Mouse (Mus musculus) stomach, embryonic 16.5 days (tissue): ENCODE data around the gene Pdcd5. TPM values are rescaled to one million over a fixed set of nuclear protein-coding genes. Genes with fewer than 3 reads are reported as not detected.

Experiments
- ATAC-seq: fragments of 200-750 bp; cut with Nextera tagmentation; 2 replicates; pipeline ENCODE4 v1.8.0; 2017; ENCODE audit warnings: moderate number of reproducible peaks, moderate TSS enrichment; ENCODE audit not compliant: insufficient read depth, low FRiP score
- H3K27ac ChIP-seq: fragments of 300-500 bp; sonication (generic); 2 replicates; pipeline ENCODE4 v1.5.1; 2014; ENCODE audit warnings: low read length
- H3K27me3 ChIP-seq: fragments of 300-500 bp; sonication (generic); 2 replicates; pipeline ENCODE4 v1.6.1; 2014; ENCODE audit warnings: low read length, control low read depth, mixed read lengths; ENCODE audit not compliant: control insufficient read depth, insufficient read depth
- H3K36me3 ChIP-seq: fragments of 300-500 bp; sonication (generic); 2 replicates; pipeline ENCODE4 v1.6.1; 2014; ENCODE audit warnings: low read length; ENCODE audit not compliant: control insufficient read depth, insufficient read depth
- H3K4me1 ChIP-seq: fragments of 300-500 bp; sonication (generic); 2 replicates; pipeline ENCODE4 v1.6.1; 2014; ENCODE audit warnings: low read length, control low read depth, mixed read lengths; ENCODE audit not compliant: control insufficient read depth, insufficient read depth
- H3K4me2 ChIP-seq: fragments of 300-500 bp; sonication (generic); 2 replicates; pipeline ENCODE4 v1.6.1; 2014; ENCODE audit warnings: low read depth, low read length, mixed read lengths
- H3K4me3 ChIP-seq: fragments of 300-500 bp; sonication (generic); replicated peaks from 2 replicates; pipeline ENCODE4 v1.5.1; 2014; ENCODE audit warnings: mild to moderate bottlenecking, low read length
- H3K9ac ChIP-seq: fragments of 300-500 bp; sonication (generic); 2 replicates; pipeline ENCODE4 v1.6.1; 2014; ENCODE audit warnings: low read length
- H3K9me3 ChIP-seq: fragments of 300-500 bp; sonication (generic); replicated peaks from 2 replicates; pipeline ENCODE4 v1.6.1; 2016; ENCODE audit warnings: low read length, control low read depth; ENCODE audit not compliant: control insufficient read depth
- WGBS: fragments of 180-500 bp; shearing (Covaris S2); extraction: QIAGEN DNeasy Blood & Tissue Kit; methylation state at CpG from one replicate; pipeline ENCODE4 v1.1.7; 2014; 5-methylcytosine and 5-hydroxymethylcytosine counted together
- polyA plus RNA-seq: library from polyadenylated mRNA; unstranded; fragments of >200 nt; fragmentation: Nextera tagmentation; extraction: Ambion mirVana; gene quantifications from 2 replicates; pipeline ENCODE4 v1.2.1, GENCODE M21; 2015

Pdcd5 gene
- polyA plus RNA-seq, 1 experiment from 2014 or later: 216 TPM

- WGBS: 69% methylated on average over 3 of the region's 3 CpGs
- no peak overlapping the region for H3K9ac ChIP-seq
- no peaks in the 10 kb centered on the region for H3K36me3 ChIP-seq
- no peaks in the 10 kb centered on the region for H3K27me3 ChIP-seq
- ATAC-seq: no peak
- H3K9me3 ChIP-seq: no peaks in the 10 kb centered on the region; the same call in 1 of the 2 replicates
- no peak overlapping the region for H3K4me3 ChIP-seq
- H3K4me2 ChIP-seq: no peak overlapping the region
- H3K27ac ChIP-seq: no peak overlapping the region
- H3K4me1 ChIP-seq: no peaks in the 10 kb centered on the region
Observed at GRCm38 (mm10) chr7:35681559-35681958, 34.2 kb upstream of the Pdcd5 start.

- Histone ChIP-seq H3K36me3 (no peaks in the 10 kb centered on the region), H3K27me3 (no peaks in the 10 kb centered on the region), H3K9ac (no peak overlapping the region), H3K4me2 (no peak overlapping the region), H3K27ac (no peak overlapping the region), H3K9me3 (no peaks in the 10 kb centered on the region; the same call in 1 of the 2 replicates), H3K4me1 (no peaks in the 10 kb centered on the region), H3K4me3 (no peak overlapping the region)
- ATAC-seq: no peak
- 82% methylated on average over 4 of the region's 4 CpGs for WGBS
Observed at GRCm38 (mm10) chr7:35678976-35679375, 31.7 kb upstream of the Pdcd5 start.

- Histone ChIP-seq H3K27ac (no peak overlapping the region), H3K4me2 (no peak overlapping the region), H3K27me3 (no peaks in the 10 kb centered on the region), H3K9ac (no peak overlapping the region), H3K4me1 (no peaks in the 10 kb centered on the region), H3K4me3 (no peak overlapping the region), H3K36me3 (no peaks in the 10 kb centered on the region), H3K9me3 (no peaks in the 10 kb centered on the region)
- WGBS: 60% methylated on average over 18 of the region's 18 CpGs
- no peak for ATAC-seq
Observed at GRCm38 (mm10) chr7:35668066-35669041, 21.0 kb upstream of the Pdcd5 start.

GRCm38 (mm10) chr7:35663790-35664376 is 16.6 kb upstream of the Pdcd5 start:
- 61% methylated on average over 16 of the region's 16 CpGs for WGBS
- Histone ChIP-seq H3K36me3 (no peaks in the 10 kb centered on the region), H3K4me2 (no peak overlapping the region), H3K4me3 (no peak overlapping the region), H3K27me3 (no peaks in the 10 kb centered on the region), H3K27ac (no peak overlapping the region), H3K9ac (no peak overlapping the region), H3K9me3 (no peaks in the 10 kb centered on the region), H3K4me1 (no peaks in the 10 kb centered on the region)
- ATAC-seq: no peak

DNA sequence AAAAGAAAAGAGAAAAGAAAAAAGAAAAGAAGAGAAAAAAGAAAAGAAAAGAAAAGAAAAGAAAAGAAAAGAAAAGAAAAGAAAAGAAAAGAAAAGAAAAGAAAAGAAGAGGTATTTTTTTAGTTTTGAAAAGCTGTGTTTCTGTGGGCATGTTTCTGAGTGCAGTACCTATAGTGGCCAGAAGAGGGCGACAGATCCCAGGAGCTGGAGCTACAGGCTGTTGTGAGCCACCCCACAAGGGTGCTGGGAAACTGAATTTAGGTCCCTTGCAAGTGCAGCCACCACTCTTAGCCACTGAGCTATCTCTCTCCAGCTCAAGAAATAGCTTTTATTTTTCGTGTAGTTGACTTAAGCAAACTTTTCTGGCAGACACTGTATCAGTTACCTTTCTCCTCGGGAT is 11.9 kb upstream of the Pdcd5 start:
- Histone ChIP-seq H3K4me2 (no peak overlapping the region), H3K27ac (no peak overlapping the region), H3K4me3 (no peak overlapping the region), H3K9me3 (no peaks in the 10 kb centered on the region), H3K27me3 (no peaks in the 10 kb centered on the region), H3K9ac (no peak overlapping the region), H3K36me3 (no peaks in the 10 kb centered on the region), H3K4me1 (no peaks in the 10 kb centered on the region)
- no peak for ATAC-seq
- 58% methylated on average over 3 of the region's 3 CpGs for WGBS

- Histone ChIP-seq H3K9me3 (no peaks in the 10 kb centered on the region), H3K9ac (no peak overlapping the region), H3K36me3 (no peaks in the 10 kb centered on the region), H3K27me3 (no peaks in the 10 kb centered on the region), H3K4me3 (no peak overlapping the region), H3K27ac (no peak overlapping the region), H3K4me2 (no peak overlapping the region), H3K4me1 (no peaks in the 10 kb centered on the region)
- no peak for ATAC-seq
- WGBS: 53% methylated on average over 6 of the region's 6 CpGs
Observed at GRCm38 (mm10) chr7:35657829-35658228, 10.5 kb upstream of the Pdcd5 start.

GRCm38 (mm10) chr7:35651583-35652270 is 4.4 kb upstream of the Pdcd5 start:
- no peaks in the 10 kb centered on the region for H3K36me3 ChIP-seq
- H3K9me3 ChIP-seq: no peaks in the 10 kb centered on the region; the same call in 1 of the 2 replicates
- no peak for ATAC-seq
- no peaks in the 10 kb centered on the region for H3K4me1 ChIP-seq
- H3K9ac ChIP-seq: no peak overlapping the region
- no peaks in the 10 kb centered on the region for H3K27me3 ChIP-seq
- no peak overlapping the region for H3K27ac ChIP-seq
- WGBS: 79% methylated on average over 10 of the region's 10 CpGs
- H3K4me3 ChIP-seq: no peak overlapping the region
- no peak overlapping the region for H3K4me2 ChIP-seq

DNA sequence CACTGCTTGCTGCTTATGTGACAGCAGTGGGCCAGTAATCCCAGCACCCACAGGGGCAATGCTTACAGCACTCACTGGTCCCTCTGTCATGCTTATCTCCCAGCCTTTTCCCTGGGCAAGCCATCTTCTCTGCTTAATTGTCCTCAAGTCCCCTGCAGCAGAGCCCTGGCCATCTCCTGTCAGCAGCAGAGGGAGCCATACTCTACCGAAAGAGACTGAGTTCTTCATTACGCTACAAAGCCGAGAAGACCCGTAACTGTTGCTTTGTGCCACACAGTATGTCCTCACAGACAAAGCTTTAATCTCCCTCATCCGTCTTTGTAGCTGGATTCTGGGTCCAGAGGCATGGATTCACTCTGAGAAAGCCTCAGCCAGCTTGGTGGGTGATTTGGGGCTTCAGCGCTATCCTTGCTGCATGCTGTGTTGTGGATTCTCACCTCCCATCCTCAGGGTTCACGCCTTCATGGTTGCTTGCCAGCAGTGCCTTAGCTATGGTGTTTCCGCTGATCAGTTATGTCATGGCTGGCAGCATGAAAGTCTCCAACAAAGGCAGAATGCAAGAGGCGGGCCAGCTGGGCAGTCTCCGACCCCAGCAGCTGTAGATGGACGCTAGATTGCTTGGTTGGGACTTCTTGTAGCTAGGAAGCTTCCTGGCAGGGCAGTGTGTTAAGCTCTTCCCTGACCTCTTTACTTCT is 3.5 kb upstream of the Pdcd5 start:
- Histone ChIP-seq H3K27ac (no peak overlapping the region), H3K27me3 (no peaks in the 10 kb centered on the region), H3K9ac (no peak overlapping the region), H3K4me3 (no peak overlapping the region), H3K36me3 (no peaks in the 10 kb centered on the region), H3K4me1 (peaks cover 3% of the 10 kb centered on the region; the same call in 1 of the 2 replicates), H3K4me2 (no peak overlapping the region), H3K9me3 (no peaks in the 10 kb centered on the region; the same call in 1 of the 2 replicates)
- no peak for ATAC-seq
- 67% methylated on average over 11 of the region's 11 CpGs for WGBS
